Mouse (Mus musculus): Measurements from ENCODE around the gene Cend1. TPM values are rescaled to one million over a fixed set of nuclear protein-coding genes. Genes with fewer than 3 reads are reported as not detected.
"Not testable (repeated sequence)": the region's sequence is repeated elsewhere in the genome, so short reads cannot be mapped to it uniquely, and the experiment has no call there.

Cend1 gene
- polyA plus RNA-seq, 1 experiment from 2014 or later, result 5.6 TPM

DNA sequence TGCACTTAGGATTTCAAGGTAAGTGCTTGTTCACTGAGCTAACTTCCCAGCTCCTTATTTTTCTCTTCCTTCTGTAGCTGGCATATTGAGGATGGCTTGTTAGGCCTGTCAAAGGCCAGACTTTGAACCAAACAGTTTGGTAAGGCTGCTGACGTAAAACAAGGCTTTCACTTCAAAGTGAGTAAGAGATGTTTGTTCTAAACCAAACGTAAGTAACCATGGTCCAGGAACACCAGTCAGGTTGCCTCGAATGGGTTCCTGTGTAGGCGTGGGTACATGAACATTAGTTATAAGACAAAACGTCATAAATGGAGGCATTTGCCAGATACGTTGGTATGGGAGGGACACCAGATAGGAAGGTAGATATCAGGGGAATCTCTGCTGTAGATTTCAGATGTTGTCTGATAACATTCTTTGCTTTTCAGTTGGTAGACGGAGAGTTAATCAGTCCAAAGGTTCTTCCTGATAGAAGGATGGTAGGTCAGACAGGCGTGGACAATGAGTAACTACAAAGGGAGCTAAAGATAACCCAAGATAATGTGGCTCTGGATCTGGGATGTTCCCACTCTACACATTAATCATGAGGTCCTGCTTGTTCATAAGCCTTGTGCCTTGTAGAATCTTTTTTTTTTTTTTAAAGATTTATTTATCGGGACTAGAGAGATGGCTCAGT lies 9.1 kb downstream of the Cend1 start:
- Histone ChIP-seq H3K27ac (no peak overlapping the region), H3K27me3 (0 out of 2 replicates have a peak, but pooled peaks cover 3% of the 10 kb centered on the region), H3K9me3 (no peaks in the 10 kb centered on the region), H3K36me3 (no peaks in the 10 kb centered on the region), H3K4me2 (no peak overlapping the region), H3K9ac (replicated peaks) (no peak overlapping the region), H3K4me1 (replicated peaks) (peaks cover 5% of the 10 kb centered on the region; the same call in 1 of the 2 replicates), H3K4me3 (replicated peaks) (no peak overlapping the region)
- WGBS, result 78% methylated on average over 9 of the region's 9 CpGs
- no peak for ATAC-seq (ENCODE audit: insufficient number of reproducible peaks, insufficient read depth, low FRiP score, low TSS enrichment, low read depth)

DNA sequence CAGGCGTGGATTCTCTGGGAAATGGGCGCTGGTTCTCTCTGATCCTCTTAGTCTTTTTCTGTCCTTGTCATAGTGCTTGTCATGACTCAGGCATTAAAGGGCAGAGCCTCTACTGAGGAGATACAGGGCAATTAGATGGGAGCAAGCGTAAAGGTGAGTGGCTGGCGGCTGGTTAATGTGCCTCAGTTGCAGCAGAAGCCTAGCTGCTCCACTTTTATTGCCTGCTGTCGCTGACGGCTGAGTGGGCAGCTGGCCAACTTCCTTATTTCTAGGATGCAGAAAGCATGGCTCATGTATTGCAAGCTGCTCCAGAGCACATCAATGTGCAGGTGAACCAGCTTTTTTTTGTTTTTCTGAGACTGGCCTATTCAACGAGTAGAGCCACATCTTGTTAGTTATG lies 10.3 kb downstream of the Cend1 start:
- no peak overlapping the region for H3K4me2 ChIP-seq
- 48% methylated on average over 7 of the region's 7 CpGs for WGBS
- no peak overlapping the region for H3K4me3 ChIP-seq (replicated peaks)
- peaks cover 5% of the 10 kb centered on the region; the same call in 1 of the 2 replicates for H3K4me1 ChIP-seq (replicated peaks)
- H3K27ac ChIP-seq, result no peak overlapping the region
- H3K9ac ChIP-seq (replicated peaks), result no peak overlapping the region
- no peaks in the 10 kb centered on the region for H3K36me3 ChIP-seq
- ATAC-seq (ENCODE audit: insufficient number of reproducible peaks, insufficient read depth, low FRiP score, low TSS enrichment, low read depth), result no peak
- no peaks in the 10 kb centered on the region for H3K9me3 ChIP-seq
- H3K27me3 ChIP-seq, result 0 out of 2 replicates have a peak, but pooled peaks cover 3% of the 10 kb centered on the region

DNA sequence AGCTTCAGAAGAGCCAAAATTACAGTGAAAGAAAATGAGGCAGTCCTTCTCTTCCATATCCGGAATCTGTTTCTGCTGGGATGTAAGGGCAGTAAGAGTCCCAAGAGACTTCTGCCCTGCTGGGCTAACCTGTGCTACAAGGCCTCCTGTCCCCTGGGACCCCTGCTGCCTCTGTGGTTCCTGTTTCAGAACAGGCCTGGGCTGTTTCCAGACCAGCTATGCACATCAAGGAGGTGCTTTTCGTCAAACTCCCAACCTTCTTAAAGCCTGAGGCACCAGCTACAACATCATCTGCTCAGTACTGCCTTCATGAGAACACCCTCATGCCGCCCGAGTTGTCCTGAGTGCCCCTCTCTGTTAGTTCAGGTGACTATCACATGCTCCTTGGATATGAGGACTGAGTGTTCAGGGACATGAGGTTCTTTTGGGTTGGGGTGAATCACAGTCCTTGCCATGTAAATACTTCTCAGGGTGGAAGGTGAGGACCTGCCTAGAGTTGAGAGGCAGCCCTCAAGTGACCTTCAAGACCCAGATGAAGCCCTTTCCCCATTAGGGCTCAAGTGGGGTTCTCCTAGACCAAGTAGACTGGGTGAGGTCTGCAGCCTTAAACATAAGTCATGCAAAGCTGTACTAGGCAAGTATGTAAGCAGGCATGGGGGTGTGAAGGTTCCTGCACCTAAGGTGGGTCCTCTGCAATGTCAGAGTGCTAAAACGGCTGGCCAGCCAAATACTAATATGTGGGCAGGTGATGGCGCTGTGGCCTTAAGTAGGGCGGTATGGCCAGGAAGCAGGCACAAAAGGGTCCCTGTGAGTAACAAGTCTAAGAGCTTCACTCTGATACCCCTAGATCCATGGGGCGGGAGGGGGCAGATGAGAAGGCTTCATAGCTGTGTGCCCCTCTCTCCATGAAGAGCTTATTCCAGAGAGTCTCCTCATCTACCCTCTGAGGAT lies 11.3 kb downstream of the Cend1 start:
- ATAC-seq (ENCODE audit: insufficient number of reproducible peaks, insufficient read depth, low FRiP score, low TSS enrichment, low read depth), result no peak
- H3K27ac ChIP-seq, result no peak overlapping the region
- peaks cover 9% of the 10 kb centered on the region; the same call in 1 of the 2 replicates for H3K4me1 ChIP-seq (replicated peaks)
- H3K36me3 ChIP-seq, result no peaks in the 10 kb centered on the region
- no peak overlapping the region for H3K9ac ChIP-seq (replicated peaks)
- no peak overlapping the region for H3K4me2 ChIP-seq
- H3K4me3 ChIP-seq (replicated peaks), result no peak overlapping the region
- 0 out of 2 replicates have a peak, but pooled peaks cover 3% of the 10 kb centered on the region for H3K27me3 ChIP-seq
- no peaks in the 10 kb centered on the region for H3K9me3 ChIP-seq
- 73% methylated on average over 8 of the region's 8 CpGs for WGBS

DNA sequence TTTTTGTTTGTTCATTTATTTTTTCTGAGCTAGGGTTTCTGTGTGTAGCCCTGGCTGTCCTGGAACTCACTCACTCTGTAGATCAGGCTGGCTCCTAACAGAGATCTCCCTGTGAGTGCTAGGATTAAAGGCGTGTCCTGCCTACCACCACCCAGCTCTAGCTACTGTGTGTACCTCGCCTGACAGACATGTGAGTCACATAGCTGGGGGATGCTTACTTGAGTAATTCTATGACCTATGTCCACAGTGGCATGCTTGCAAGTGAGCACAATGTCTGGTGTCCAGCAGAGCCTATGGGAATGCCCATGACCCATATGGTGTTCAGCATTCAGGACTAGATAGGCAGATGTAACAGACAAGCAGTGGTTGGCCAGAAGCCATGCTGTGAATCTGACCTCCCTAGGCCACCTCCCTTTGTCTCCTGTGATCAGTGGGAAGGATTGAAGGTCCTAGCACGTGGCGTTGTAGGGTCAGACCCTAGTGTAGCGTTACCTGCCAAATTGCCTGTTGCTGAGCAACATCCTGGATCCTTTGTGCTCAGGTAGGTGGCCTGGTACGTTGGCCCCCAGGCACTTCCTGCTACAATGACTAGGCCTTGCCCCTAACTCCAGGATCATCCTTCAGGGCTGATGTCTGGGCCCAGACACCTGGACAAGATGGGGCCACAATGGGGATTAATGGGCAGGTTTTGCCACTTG lies 13.0 kb downstream of the Cend1 start:
- Histone ChIP-seq H3K27ac (no peak overlapping the region), H3K9me3 (no peaks in the 10 kb centered on the region), H3K4me3 (replicated peaks) (no peak overlapping the region), H3K4me2 (no peak overlapping the region), H3K27me3 (0 out of 2 replicates have a peak, but pooled peaks cover 3% of the 10 kb centered on the region), H3K36me3 (peaks cover 7% of the 10 kb centered on the region; the same call in 1 of the 2 replicates), H3K9ac (replicated peaks) (no peak overlapping the region), H3K4me1 (replicated peaks) (peaks cover 13% of the 10 kb centered on the region; the same call in 1 of the 2 replicates)
- ATAC-seq (ENCODE audit: insufficient number of reproducible peaks, insufficient read depth, low FRiP score, low TSS enrichment, low read depth), result no peak
- 86% methylated on average over 6 of the region's 6 CpGs for WGBS

DNA sequence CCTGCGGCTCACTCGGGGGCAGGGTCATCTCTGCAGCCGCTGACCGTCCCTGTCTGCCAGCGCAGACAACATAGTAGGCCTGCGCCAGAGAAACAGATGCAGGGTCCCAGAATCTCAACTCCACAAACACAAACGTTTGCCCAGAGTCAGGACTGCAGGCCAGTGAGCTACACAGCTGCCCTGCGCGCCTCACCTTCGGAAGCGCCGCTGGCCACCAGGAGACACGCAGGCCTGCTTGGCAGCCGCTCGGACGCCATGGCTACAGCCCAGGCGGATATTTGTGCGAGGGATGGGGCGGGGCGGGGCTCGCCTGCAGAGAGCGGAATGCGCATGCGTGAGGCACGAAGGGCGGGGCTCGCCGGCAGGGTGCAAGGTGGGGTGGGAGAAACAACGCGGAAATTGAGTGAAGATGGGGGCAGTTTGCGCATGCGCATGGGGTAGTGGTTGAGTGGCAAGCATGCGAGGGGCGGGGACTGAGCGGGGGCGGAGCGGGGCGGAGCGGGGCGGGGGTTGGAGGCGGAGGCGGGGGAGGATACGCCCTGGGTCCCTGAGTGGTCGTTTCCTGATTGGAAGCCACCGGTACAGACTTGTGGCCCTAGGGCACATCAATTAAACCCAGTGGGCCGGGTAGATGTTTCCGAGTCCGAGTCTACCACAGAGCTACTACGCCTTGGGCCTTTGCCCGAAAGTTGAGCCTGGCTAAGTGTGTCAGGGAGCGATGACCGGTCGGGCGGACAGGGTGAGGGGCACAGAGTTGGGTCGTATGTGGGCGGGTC lies 15.3 kb downstream of the Cend1 start, which contains the start of gene Gatd1:
Gatd1 (minus strand) TSS at position 328 of the 776 bp plus-strand sequence.
- ATAC-seq (ENCODE audit: insufficient number of reproducible peaks, insufficient read depth, low FRiP score, low TSS enrichment, low read depth), result peak; percentile 82
- Histone ChIP-seq H3K36me3 (peaks cover 30% of the 10 kb centered on the region), H3K9ac (replicated peaks) (peak within 1 kb of the TSS; percentile 86), H3K4me1 (replicated peaks) (peaks cover 12% of the 10 kb centered on the region), H3K4me2 (peak within 1 kb of the TSS; percentile 92), H3K9me3 (no peaks in the 10 kb centered on the region), H3K27ac (peak within 1 kb of the TSS; percentile 82), H3K27me3 (0 out of 2 replicates have a peak, but pooled peaks cover 3% of the 10 kb centered on the region), H3K4me3 (replicated peaks) (peak within 1 kb of the TSS; percentile 80)
- under 1% methylated on average over 56 of the region's 56 CpGs for WGBS

DNA sequence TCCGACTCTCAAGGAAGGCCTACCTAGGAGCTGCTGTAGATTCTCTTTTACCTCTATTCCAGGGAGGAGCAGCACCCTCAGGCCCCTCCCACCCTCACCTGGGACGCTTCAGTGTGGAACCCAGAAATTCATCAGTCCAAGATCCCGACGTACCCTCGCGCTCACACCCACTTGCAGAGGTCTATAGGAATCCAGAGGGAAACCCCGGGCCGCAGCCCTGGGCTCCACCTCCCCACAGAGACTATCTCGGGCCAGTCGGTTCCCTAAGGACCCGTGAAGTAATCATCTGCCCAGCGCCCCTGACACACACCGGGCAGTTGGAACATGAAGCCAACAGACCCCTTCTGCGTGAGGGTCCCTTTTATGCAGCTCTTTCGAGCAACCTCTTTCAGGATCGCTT lies 16.0 kb downstream of the Cend1 start:
- H3K36me3 ChIP-seq, result peaks cover 37% of the 10 kb centered on the region
- H3K4me2 ChIP-seq, result peak overlapping the region; percentile 92
- H3K4me1 ChIP-seq (replicated peaks), result peaks cover 8% of the 10 kb centered on the region
- H3K27ac ChIP-seq, result peak overlapping the region; percentile 82
- H3K4me3 ChIP-seq (replicated peaks), result peak overlapping the region; percentile 80
- H3K9ac ChIP-seq (replicated peaks), result peak overlapping the region; percentile 86
- 3% methylated on average over 16 of the region's 16 CpGs for WGBS
- no peaks in the 10 kb centered on the region for H3K9me3 ChIP-seq
- H3K27me3 ChIP-seq, result 0 out of 2 replicates have a peak, but pooled peaks cover 3% of the 10 kb centered on the region
- ATAC-seq (ENCODE audit: insufficient number of reproducible peaks, insufficient read depth, low FRiP score, low TSS enrichment, low read depth), result peak; percentile 5; the same call in 1 of the 2 replicates

DNA sequence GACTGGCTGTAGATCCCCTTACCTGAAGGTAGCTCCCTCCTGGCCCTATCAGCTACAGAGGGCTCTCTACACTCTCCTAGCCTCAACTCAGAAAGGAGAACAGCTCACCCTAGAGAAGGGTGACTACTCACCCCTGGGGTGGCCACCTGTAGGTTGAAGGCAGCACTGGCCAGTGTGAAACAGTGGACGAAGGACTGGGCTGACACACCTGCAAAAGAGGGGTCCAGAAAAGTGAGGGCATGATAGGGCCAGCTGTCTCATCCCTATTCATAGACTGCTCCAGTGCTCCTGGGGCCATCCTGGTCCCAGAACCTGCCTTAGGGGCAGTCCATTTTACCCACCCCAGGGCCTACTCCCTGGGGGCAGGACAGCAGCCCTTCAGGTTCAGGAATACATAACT lies 17.6 kb downstream of the Cend1 start:
- ATAC-seq (ENCODE audit: insufficient number of reproducible peaks, insufficient read depth, low FRiP score, low TSS enrichment, low read depth), result no peak
- H3K4me1 ChIP-seq (replicated peaks), result peaks cover 8% of the 10 kb centered on the region
- no peak overlapping the region for H3K4me3 ChIP-seq (replicated peaks)
- no peak overlapping the region for H3K27ac ChIP-seq
- no peaks in the 10 kb centered on the region for H3K9me3 ChIP-seq
- no peaks in the 10 kb centered on the region for H3K27me3 ChIP-seq
- no peak overlapping the region for H3K9ac ChIP-seq (replicated peaks)
- WGBS, result 76% methylated on average over 1 of the region's 1 CpGs
- peaks cover 47% of the 10 kb centered on the region for H3K36me3 ChIP-seq
- no peak overlapping the region for H3K4me2 ChIP-seq

DNA sequence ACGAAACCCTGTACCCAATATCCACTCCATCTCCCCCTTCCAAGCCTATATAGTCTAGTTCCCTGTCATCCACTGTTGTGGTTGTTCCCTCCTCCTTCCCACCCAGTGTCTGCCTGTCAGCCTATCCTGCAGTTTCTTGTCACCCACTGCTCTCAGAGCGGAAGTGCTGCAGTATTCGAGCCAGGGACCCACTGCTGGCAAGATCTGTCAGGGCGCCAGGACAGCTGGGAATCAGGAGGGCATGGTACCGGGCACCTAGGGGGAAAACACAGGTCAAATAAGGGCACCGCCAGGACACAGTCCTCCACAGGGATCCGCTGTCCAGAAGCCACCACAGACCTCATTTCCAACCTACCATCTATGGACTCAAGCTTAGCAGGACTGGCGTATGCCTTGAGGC lies 18.7 kb downstream of the Cend1 start:
- no peak overlapping the region for H3K9ac ChIP-seq (replicated peaks)
- H3K36me3 ChIP-seq, result peaks cover 47% of the 10 kb centered on the region
- no peak overlapping the region for H3K4me2 ChIP-seq
- no peak overlapping the region for H3K4me3 ChIP-seq (replicated peaks)
- 86% methylated on average over 8 of the region's 8 CpGs for WGBS
- H3K9me3 ChIP-seq, result no peaks in the 10 kb centered on the region
- H3K4me1 ChIP-seq (replicated peaks), result peaks cover 8% of the 10 kb centered on the region
- no peak overlapping the region for H3K27ac ChIP-seq
- ATAC-seq (ENCODE audit: insufficient number of reproducible peaks, insufficient read depth, low FRiP score, low TSS enrichment, low read depth), result no peak
- H3K27me3 ChIP-seq, result no peaks in the 10 kb centered on the region

DNA sequence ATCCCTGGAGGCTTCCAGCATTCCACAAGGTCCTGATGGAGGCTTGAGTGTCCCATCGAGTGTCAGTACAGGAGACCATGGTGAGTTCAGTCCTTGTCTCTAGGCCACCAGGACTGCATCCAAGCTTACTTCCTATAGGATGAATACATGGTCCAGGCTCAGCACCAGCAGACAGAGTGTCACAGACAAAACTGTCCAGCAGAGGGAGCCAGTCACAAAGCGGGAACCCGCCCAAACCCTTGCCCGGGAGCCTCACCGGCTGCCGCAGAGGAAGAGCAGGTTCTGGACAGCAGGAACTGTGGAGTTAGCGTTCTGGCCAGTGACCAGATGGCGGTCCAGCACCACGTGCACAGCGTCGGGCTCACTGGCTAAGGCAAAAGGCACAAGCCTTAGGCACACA lies 20.5 kb downstream of the Cend1 start:
- no peak overlapping the region for H3K4me3 ChIP-seq (replicated peaks)
- H3K4me2 ChIP-seq, result no peak overlapping the region
- H3K4me1 ChIP-seq (replicated peaks), result peaks cover 8% of the 10 kb centered on the region
- 0 out of 2 replicates have a peak, but pooled peaks have one; percentile 17 for ATAC-seq (ENCODE audit: insufficient number of reproducible peaks, insufficient read depth, low FRiP score, low TSS enrichment, low read depth)
- peaks cover 51% of the 10 kb centered on the region for H3K36me3 ChIP-seq
- no peak overlapping the region for H3K9ac ChIP-seq (replicated peaks)
- H3K9me3 ChIP-seq, result no peaks in the 10 kb centered on the region
- no peak overlapping the region for H3K27ac ChIP-seq
- 16% methylated on average over 11 of the region's 11 CpGs for WGBS
- H3K27me3 ChIP-seq, result no peaks in the 10 kb centered on the region

DNA sequence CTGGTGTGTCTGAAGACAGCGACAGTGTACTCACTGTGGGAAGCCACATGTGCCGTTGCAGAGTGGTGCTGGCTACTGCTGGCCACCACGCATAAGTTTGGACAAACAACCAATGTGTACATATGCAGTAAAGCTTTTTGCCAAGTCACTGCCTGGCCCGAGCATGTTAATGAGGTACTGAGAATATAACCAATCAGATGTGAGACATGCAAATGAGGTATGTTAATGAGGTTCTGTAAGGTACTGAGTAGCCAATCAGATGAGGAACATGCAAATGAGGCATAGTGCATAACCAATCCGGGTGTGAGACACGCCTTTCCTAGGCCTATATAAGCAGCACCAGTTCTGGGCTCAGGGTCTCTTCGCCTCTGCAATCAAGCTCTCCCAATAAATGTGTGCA lies 21.6 kb downstream of the Cend1 start:
- not testable (repeated sequence) for ATAC-seq (ENCODE audit: insufficient number of reproducible peaks, insufficient read depth, low FRiP score, low TSS enrichment, low read depth); H3K4me2 ChIP-seq; H3K9me3 ChIP-seq; H3K27me3 ChIP-seq; H3K9ac ChIP-seq (replicated peaks); H3K4me3 ChIP-seq (replicated peaks); H3K4me1 ChIP-seq (replicated peaks); H3K27ac ChIP-seq
- 96% methylated on average over 7 of the region's 7 CpGs for WGBS
- H3K36me3 ChIP-seq, result peaks cover 61% of the 10 kb centered on the region
